Mouse (Mus musculus) neural tube, embryonic 10.5 days (tissue): ENCODE data around the gene Sez6l2.
"Not testable (repeated sequence)": the region's sequence is repeated elsewhere in the genome, so short reads cannot be mapped to it uniquely, and the experiment has no call there.

Source experiments
- DNase-seq: peaks from one replicate; pipeline ENCODE4 v3.0.0-alpha.2; 2017; ENCODE audit warnings: low spot score; ENCODE audit errors: extremely low spot score

Sez6l2 gene

GRCm38 (mm10) chr7:126949793-126950646, at the start of gene Sez6l2:
TSS of gene Sez6l2 (plus strand) at chr7:126950563.
- DNase-seq, result peak; percentile 97

- no peak for DNase-seq
Measured at GRCm38 (mm10) chr7:126905590-126905989, 44.8 kb upstream of the Sez6l2 start.

GRCm38 (mm10) chr7:126914844-126915243, 35.5 kb upstream of the Sez6l2 start:
- DNase-seq, result no peak

- DNase-seq, result not testable (repeated sequence)
Measured at GRCm38 (mm10) chr7:126918356-126918755, 32.0 kb upstream of the Sez6l2 start.

GRCm38 (mm10) chr7:126919973-126920372, 30.4 kb upstream of the Sez6l2 start:
- no peak for DNase-seq

GRCm38 (mm10) chr7:126921563-126921962, 28.8 kb upstream of the Sez6l2 start:
- DNase-seq, result no peak

- no peak for DNase-seq
Measured at GRCm38 (mm10) chr7:126922624-126923060, 27.7 kb upstream of the Sez6l2 start, which contains the start of gene Tmem219. TSS of gene Tmem219 (minus strand) at chr7:126922917.

- no peak for DNase-seq
Measured at GRCm38 (mm10) chr7:126923999-126924398, 26.4 kb upstream of the Sez6l2 start.

- no peak for DNase-seq
Measured at GRCm38 (mm10) chr7:126926299-126926698, 24.1 kb upstream of the Sez6l2 start.

- peak; percentile 90 for DNase-seq
Measured at GRCm38 (mm10) chr7:126928384-126929037, 21.9 kb upstream of the Sez6l2 start, which contains the start of gene Kctd13. TSS of gene Kctd13 (plus strand) at chr7:126928879.

GRCm38 (mm10) chr7:126929046-126929445, 21.3 kb upstream of the Sez6l2 start:
- no peak for DNase-seq

GRCm38 (mm10) chr7:126932652-126933051, 17.7 kb upstream of the Sez6l2 start:
- DNase-seq, result no peak

GRCm38 (mm10) chr7:126941171-126941570, 9.2 kb upstream of the Sez6l2 start:
- no peak for DNase-seq

GRCm38 (mm10) chr7:126941801-126942200, 8.6 kb upstream of the Sez6l2 start:
- DNase-seq, result no peak

GRCm38 (mm10) chr7:126946530-126946929, 3.8 kb upstream of the Sez6l2 start:
- no peak for DNase-seq

GRCm38 (mm10) chr7:126948626-126949025, 1.7 kb upstream of the Sez6l2 start:
- DNase-seq, result no peak

GRCm38 (mm10) chr7:126949403-126949792, 965 bp upstream of the Sez6l2 start, which contains the start of gene Asphd1:
TSS of gene Asphd1 (minus strand) at chr7:126949582.
- no peak for DNase-seq

GRCm38 (mm10) chr7:126950647-126951615, 568 bp downstream of the Sez6l2 start:
- DNase-seq, result no peak

- no peak for DNase-seq
Measured at GRCm38 (mm10) chr7:126951741-126952140, 1.4 kb downstream of the Sez6l2 start.

- DNase-seq, result no peak
Measured at GRCm38 (mm10) chr7:126952646-126953045, 2.3 kb downstream of the Sez6l2 start.

GRCm38 (mm10) chr7:126955125-126955524, 4.8 kb downstream of the Sez6l2 start:
- DNase-seq, result no peak
